Mouse (Mus musculus): ENCODE measurements around the gene Alk.

Alk gene

GRCm38 (mm10) chr17:72399331-72400059 is 204.9 kb downstream of the Alk start:
- DNase-seq (ENCODE audit: low spot score): no peak

- DNase-seq (ENCODE audit: low spot score): no peak
These were observed 208.5 kb downstream of the Alk start for GRCm38 (mm10) chr17:72395956-72396355.

GRCm38 (mm10) chr17:72368991-72369390 is 235.4 kb downstream of the Alk start:
- no peak for DNase-seq (ENCODE audit: low spot score)

- no peak for DNase-seq (ENCODE audit: low spot score)
These were observed 241.5 kb downstream of the Alk start for GRCm38 (mm10) chr17:72362811-72363496.

GRCm38 (mm10) chr17:72361961-72362360 is 242.5 kb downstream of the Alk start:
- no peak for DNase-seq (ENCODE audit: low spot score)

- no peak for DNase-seq (ENCODE audit: low spot score)
These were observed 247.6 kb downstream of the Alk start for GRCm38 (mm10) chr17:72356759-72357302.

GRCm38 (mm10) chr17:72339437-72339836 is 265.0 kb downstream of the Alk start:
- no peak for DNase-seq (ENCODE audit: low spot score)

- no peak for DNase-seq (ENCODE audit: low spot score)
These were observed 271.5 kb downstream of the Alk start for GRCm38 (mm10) chr17:72332909-72333308.

GRCm38 (mm10) chr17:72325941-72326340 is 278.5 kb downstream of the Alk start:
- no peak for DNase-seq (ENCODE audit: low spot score)

- DNase-seq (ENCODE audit: low spot score): no peak
These were observed 284.9 kb downstream of the Alk start for GRCm38 (mm10) chr17:72319576-72319975.

- no peak for DNase-seq (ENCODE audit: low spot score)
These were observed 304.8 kb downstream of the Alk start for GRCm38 (mm10) chr17:72299651-72300050.

GRCm38 (mm10) chr17:72296349-72296748 is 308.1 kb downstream of the Alk start:
- DNase-seq (ENCODE audit: low spot score): no peak

- no peak for DNase-seq (ENCODE audit: low spot score)
These were observed 311.2 kb downstream of the Alk start for GRCm38 (mm10) chr17:72293267-72293580.

GRCm38 (mm10) chr17:72292444-72293266 is 311.8 kb downstream of the Alk start:
- DNase-seq (ENCODE audit: low spot score): no peak

GRCm38 (mm10) chr17:72285961-72286360 is 318.5 kb downstream of the Alk start:
- DNase-seq (ENCODE audit: low spot score): no peak

GRCm38 (mm10) chr17:72278296-72278695 is 326.1 kb downstream of the Alk start:
- DNase-seq (ENCODE audit: low spot score): no peak

- no peak for DNase-seq (ENCODE audit: low spot score)
These were observed 327.6 kb downstream of the Alk start for GRCm38 (mm10) chr17:72276778-72277177.

GRCm38 (mm10) chr17:72275391-72275904 is 329.0 kb downstream of the Alk start:
- DNase-seq (ENCODE audit: low spot score): no peak

- no peak for DNase-seq (ENCODE audit: low spot score)
These were observed 330.2 kb downstream of the Alk start for GRCm38 (mm10) chr17:72274205-72274604.

- no peak for DNase-seq (ENCODE audit: low spot score)
These were observed 332.8 kb downstream of the Alk start for GRCm38 (mm10) chr17:72271640-72272039.

- DNase-seq (ENCODE audit: low spot score): no peak
These were observed 335.9 kb downstream of the Alk start for GRCm38 (mm10) chr17:72268529-72268928.

All from testis, postnatal 14 days (tissue).